Mouse (Mus musculus) left cerebral cortex, postnatal 10 days (tissue): Measurements from ENCODE around the gene Pacsin2. TPM values are rescaled to one million over a fixed set of nuclear protein-coding genes. Genes with fewer than 3 reads are reported as not detected.
"Not testable (repeated sequence)": the region's sequence is repeated elsewhere in the genome, so short reads cannot be mapped to it uniquely, and the experiment has no call there.

ENCODE experiments used
- DNase-seq, 2 experiments: peaks; one replicate each; pipeline ENCODE4 v3.0.0; 2021 to 2022; ENCODE audit warnings: low spot score in 2 of 2, mixed read lengths in 1 of 2; ENCODE audit errors: extremely low spot score in 1 of 2
- intact Hi-C: fragments of 180-260 bp; cut with DNase I; formaldehyde crosslinking; loops from one replicate; pipeline ENCODE4 v1.15.1; 2025
- total RNA-seq, 2 experiments: library from RNA; stranded (reverse); gene quantifications; 2 replicates each; pipeline ENCODE4 v1.2.3; 2021

Gene Pacsin2
- total RNA-seq, 2 experiments from 2014 or later = 47.5 to 48.6 TPM

GRCm38 (mm10) chr15:83482645-83483224 lies 18.3 kb upstream of the Pacsin2 start:
- no peak for DNase-seq
- intact Hi-C loops = no loop called here

- intact Hi-C loops = no loop called here
- DNase-seq = no peak
Measured at GRCm38 (mm10) chr15:83481236-83481780, 16.9 kb upstream of the Pacsin2 start.

GRCm38 (mm10) chr15:83479818-83480217 lies 15.4 kb upstream of the Pacsin2 start:
- no peak for DNase-seq
- intact Hi-C loops = no loop called here

GRCm38 (mm10) chr15:83478096-83478495 lies 13.7 kb upstream of the Pacsin2 start:
- DNase-seq = no peak
- intact Hi-C loops = no loop called here

- no peak for DNase-seq
- intact Hi-C loops = no loop called here
Measured at GRCm38 (mm10) chr15:83476593-83477273, 12.3 kb upstream of the Pacsin2 start.

GRCm38 (mm10) chr15:83474466-83474836 lies 10.0 kb upstream of the Pacsin2 start:
- intact Hi-C loops = no loop called here
- DNase-seq = no peak

GRCm38 (mm10) chr15:83473832-83474465 lies 9.5 kb upstream of the Pacsin2 start:
- intact Hi-C loops = no loop called here
- DNase-seq = no peak

GRCm38 (mm10) chr15:83473251-83473650 lies 8.8 kb upstream of the Pacsin2 start:
- DNase-seq = no peak
- intact Hi-C loops = no loop called here

- no peak for DNase-seq
- intact Hi-C loops = no loop called here
Measured at GRCm38 (mm10) chr15:83471476-83471875, 7.1 kb upstream of the Pacsin2 start.

- intact Hi-C loops = no loop called here
- no peak for DNase-seq
Measured at GRCm38 (mm10) chr15:83470443-83470842, 6.0 kb upstream of the Pacsin2 start.

- no peak for DNase-seq
- intact Hi-C loops = no loop called here
Measured at GRCm38 (mm10) chr15:83469279-83469821, 4.9 kb upstream of the Pacsin2 start.

GRCm38 (mm10) chr15:83467232-83467966 lies 3.0 kb upstream of the Pacsin2 start:
- no peak for DNase-seq
- intact Hi-C loops = no loop called here

- no peak for DNase-seq
- intact Hi-C loops = no loop called here
Measured at GRCm38 (mm10) chr15:83466331-83466730, 1.9 kb upstream of the Pacsin2 start.

- DNase-seq = no peak
- intact Hi-C loops = no loop called here
Measured at GRCm38 (mm10) chr15:83464905-83465650, 672 bp upstream of the Pacsin2 start.

GRCm38 (mm10) chr15:83463369-83464082 lies 880 bp downstream of the Pacsin2 start:
- DNase-seq = no peak
- intact Hi-C loops = no loop called here

GRCm38 (mm10) chr15:83462349-83462748 lies 2.1 kb downstream of the Pacsin2 start:
- intact Hi-C loops = not testable (repeated sequence)

GRCm38 (mm10) chr15:83460891-83461290 lies 3.5 kb downstream of the Pacsin2 start:
- intact Hi-C loops = no loop called here

More at GRCm38 (mm10) chr15:83462349-83462748, 2.1 kb downstream of the Pacsin2 start:
- DNase-seq = not testable (repeated sequence)

GRCm38 (mm10) chr15:83457541-83457940 lies 6.9 kb downstream of the Pacsin2 start:
- DNase-seq = no peak
- intact Hi-C loops = no loop called here

More at GRCm38 (mm10) chr15:83460891-83461290, 3.5 kb downstream of the Pacsin2 start:
- DNase-seq = no peak
